Mouse (Mus musculus) lung, postnatal 0 days (tissue): ENCODE results near the gene Pgghg. TPM values are rescaled to one million over a fixed set of nuclear protein-coding genes. Genes with fewer than 3 reads are reported as not detected.
A peak's percentile ranks its signal among the peaks of the same experiment; 100 is the strongest.

Experiments used
- ATAC-seq: fragments of 200-750 bp; cut with Nextera tagmentation; 2 replicates; pipeline ENCODE4 v1.8.0; 2017; ENCODE audit warnings: moderate library complexity
- DNase-seq: peaks from one replicate; pipeline ENCODE4 v3.0.0-alpha.2; 2016; ENCODE audit warnings: low spot score
- H3K27ac ChIP-seq: fragments of 300-500 bp; sonication (generic); 2 replicates; pipeline ENCODE4 v1.5.1; 2014; ENCODE audit warnings: antibody characterized with exemption, mild to moderate bottlenecking, low read length, mixed read lengths
- H3K27me3 ChIP-seq: fragments of 300-500 bp; sonication (generic); replicated peaks from 2 replicates; pipeline ENCODE4 v1.6.1; 2014; ENCODE audit warnings: low read length, mixed read lengths; ENCODE audit not compliant: insufficient read depth
- H3K36me3 ChIP-seq: fragments of 300-500 bp; sonication (generic); 2 replicates; pipeline ENCODE4 v1.6.1; 2014; ENCODE audit warnings: low read length, mixed read lengths; ENCODE audit not compliant: insufficient read depth
- H3K4me1 ChIP-seq: fragments of 300-500 bp; sonication (generic); 2 replicates; pipeline ENCODE4 v1.6.1; 2014; ENCODE audit warnings: antibody characterized with exemption, low read depth, low read length, mixed read lengths; ENCODE audit not compliant: insufficient read depth
- H3K4me2 ChIP-seq: fragments of 300-500 bp; sonication (generic); replicated peaks from 2 replicates; pipeline ENCODE4 v1.6.1; 2014; ENCODE audit warnings: low read depth, mild to moderate bottlenecking, low read length, moderate library complexity, mixed read lengths
- H3K4me3 ChIP-seq: fragments of 300-500 bp; sonication (generic); 2 replicates; pipeline ENCODE4 v1.5.1; 2014; ENCODE audit warnings: low read depth, low read length
- H3K9ac ChIP-seq: fragments of 300-500 bp; sonication (generic); replicated peaks from 2 replicates; pipeline ENCODE4 v1.6.1; 2014; ENCODE audit warnings: low read depth, mild to moderate bottlenecking
- H3K9me3 ChIP-seq: fragments of 300-500 bp; sonication (generic); 2 replicates; pipeline ENCODE4 v1.6.1; 2016; ENCODE audit warnings: low read length, mixed read lengths
- CTCF ChIP-seq: IDR thresholded peaks from 2 replicates; pipeline ENCODE4 v1.5.1; 2016; ENCODE audit warnings: antibody characterized with exemption, mild to moderate bottlenecking
- EP300 ChIP-seq: IDR thresholded peaks from 2 replicates; pipeline ENCODE4 v1.6.1; 2016; ENCODE audit warnings: antibody characterized with exemption, mild to moderate bottlenecking, control low read depth
- WGBS: fragments of 180-500 bp; shearing (Covaris S2); extraction: QIAGEN DNeasy Blood & Tissue Kit; methylation state at CpG from one replicate; pipeline ENCODE4 v1.1.7; 2014; 5-methylcytosine and 5-hydroxymethylcytosine counted together
- polyA plus RNA-seq: library from polyadenylated mRNA; unstranded; fragments of >200 nt; fragmentation: Nextera tagmentation; extraction: Ambion mirVana; gene quantifications from 2 replicates; pipeline ENCODE4 v1.2.1, GENCODE M21; 2015

The Pgghg gene
- polyA plus RNA-seq, 1 experiment from 2014 or later, result 12.7 TPM

DNA sequence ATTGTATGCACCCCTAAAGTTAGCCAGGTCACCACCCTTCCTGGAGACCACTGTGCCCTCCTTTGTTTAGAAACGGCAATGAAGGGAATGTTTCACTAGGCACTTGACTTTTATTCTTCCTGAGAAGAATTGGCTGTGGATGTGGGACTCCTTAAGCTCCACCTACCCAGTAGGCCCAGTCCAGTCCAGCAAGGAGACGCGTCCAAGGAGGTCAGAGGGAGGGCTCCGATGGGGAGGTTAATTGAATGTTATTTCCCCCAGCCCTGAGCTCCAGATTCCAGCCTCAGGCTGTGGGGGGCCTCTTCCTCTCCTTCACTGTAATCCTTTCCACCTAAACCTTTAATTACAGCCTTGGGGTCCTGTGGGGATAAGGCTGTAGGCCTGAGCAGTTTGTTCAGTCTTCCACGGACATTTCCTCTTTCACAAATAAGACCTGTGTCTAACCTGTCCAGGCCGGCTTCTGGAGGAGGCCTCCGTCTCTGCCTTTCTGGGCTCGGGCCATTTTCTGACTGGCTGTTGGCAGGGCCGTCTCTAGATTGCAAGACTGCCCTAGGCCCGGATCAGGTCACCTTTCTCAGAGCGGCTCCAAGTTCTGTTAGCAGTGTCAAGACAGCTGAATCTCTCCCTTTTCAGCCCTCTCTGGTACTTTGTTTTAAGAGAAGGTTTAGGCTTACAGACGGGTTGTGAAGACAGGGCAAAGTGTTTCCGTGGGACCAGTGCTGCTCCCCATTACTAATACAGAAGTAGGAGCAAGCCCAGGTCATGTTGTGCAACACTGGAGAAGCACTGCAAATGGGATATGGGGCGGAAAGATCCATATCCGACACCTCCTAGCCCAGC, 38.9 kb upstream of the Pgghg start:
- Histone ChIP-seq H3K9ac (no peak overlapping the region), H3K4me2 (no peak overlapping the region), H3K4me3 (no peak overlapping the region), H3K27me3 (no peaks in the 10 kb centered on the region), H3K4me1 (no peaks in the 10 kb centered on the region), H3K36me3 (peaks cover 11% of the 10 kb centered on the region), H3K9me3 (no peaks in the 10 kb centered on the region), H3K27ac (no peak overlapping the region)
- TF ChIP-seq EP300 (no peak), CTCF (no peak)
- ATAC-seq, result no peak
- 76% methylated on average over 15 of the region's 15 CpGs for WGBS
- DNase-seq, result peak; percentile 6

DNA sequence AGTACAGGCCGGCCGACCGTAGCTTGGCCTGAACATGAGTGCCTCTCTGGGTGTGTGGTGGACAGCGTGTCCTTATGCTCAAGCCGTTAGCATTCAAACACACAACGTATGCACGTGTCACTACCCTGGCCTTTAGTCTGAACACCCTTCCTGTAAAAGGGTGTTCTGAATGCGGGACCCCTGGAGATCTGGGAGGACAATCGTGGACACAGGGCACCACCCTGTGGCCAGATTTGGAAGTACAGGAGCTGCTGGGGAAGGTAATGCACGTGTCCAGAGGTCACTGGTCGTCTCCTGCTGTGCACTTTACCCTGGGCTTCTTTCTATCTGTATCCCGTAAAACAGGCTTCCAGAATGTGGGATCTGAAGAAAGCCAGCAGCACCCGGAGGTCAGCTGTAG, 38.0 kb upstream of the Pgghg start:
- no peak for TF ChIP-seq EP300
- peak; percentile 95 for TF ChIP-seq CTCF
- H3K9me3 ChIP-seq, result no peaks in the 10 kb centered on the region
- 19% methylated on average over 13 of the region's 13 CpGs for WGBS
- H3K4me3 ChIP-seq, result no peak overlapping the region
- H3K4me1 ChIP-seq, result no peaks in the 10 kb centered on the region
- no peaks in the 10 kb centered on the region for H3K27me3 ChIP-seq
- no peak overlapping the region for H3K27ac ChIP-seq
- no peak overlapping the region for H3K9ac ChIP-seq
- H3K4me2 ChIP-seq, result no peak overlapping the region
- ATAC-seq, result peak; percentile 62
- peak; percentile 69 for DNase-seq
- H3K36me3 ChIP-seq, result peaks cover 3% of the 10 kb centered on the region

DNA sequence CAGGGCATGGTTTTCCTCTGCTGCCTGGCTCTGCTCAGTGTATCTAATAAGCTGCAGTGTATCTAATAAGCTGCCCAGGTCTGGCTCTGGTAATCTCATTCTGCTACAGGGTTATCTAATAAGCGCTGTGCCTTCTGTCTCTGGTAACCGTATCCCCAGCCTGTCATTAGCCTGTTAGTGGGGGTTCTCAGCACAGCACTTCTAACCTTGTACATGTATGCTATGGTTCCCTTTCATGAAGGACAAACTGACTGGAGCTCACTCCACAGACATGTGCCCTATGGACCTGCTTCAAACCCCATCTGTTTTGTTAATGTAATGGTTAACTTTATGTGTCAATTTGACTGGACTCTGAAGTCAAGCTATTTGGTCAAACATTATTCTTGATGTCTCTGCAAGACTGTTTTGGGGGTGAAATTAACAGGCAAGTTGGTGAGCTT, 35.5 kb upstream of the Pgghg start:
- ATAC-seq (no peak), DNase-seq (no peak)
- H3K4me3 ChIP-seq, result no peak overlapping the region
- no peaks in the 10 kb centered on the region for H3K27me3 ChIP-seq
- H3K4me1 ChIP-seq, result no peaks in the 10 kb centered on the region
- WGBS, result 94% methylated on average over 2 of the region's 2 CpGs
- H3K4me2 ChIP-seq, result no peak overlapping the region
- no peaks in the 10 kb centered on the region for H3K36me3 ChIP-seq
- no peak overlapping the region for H3K9ac ChIP-seq
- no peaks in the 10 kb centered on the region for H3K9me3 ChIP-seq
- TF ChIP-seq EP300 (no peak), CTCF (no peak)
- no peak overlapping the region for H3K27ac ChIP-seq

DNA sequence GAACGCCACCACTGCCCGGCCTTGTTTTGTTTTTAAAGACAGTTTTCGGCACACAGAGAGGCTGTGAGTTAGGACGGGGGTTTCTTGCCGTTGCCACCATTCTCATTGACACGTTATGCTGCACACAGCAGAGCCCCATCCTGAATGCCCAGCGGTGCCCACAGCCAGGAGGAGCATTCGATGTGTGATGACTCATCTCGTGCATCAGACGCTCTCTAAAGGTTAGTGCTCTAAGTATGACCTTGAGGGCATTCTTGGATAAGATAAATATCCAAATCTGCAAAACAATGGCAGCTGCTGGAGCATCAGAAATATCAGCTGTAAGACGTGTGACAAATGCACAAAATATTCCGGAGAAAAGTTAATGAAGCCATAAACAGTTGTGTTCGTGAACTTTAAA, 34.1 kb upstream of the Pgghg start:
- no peaks in the 10 kb centered on the region for H3K36me3 ChIP-seq
- no peak overlapping the region for H3K4me3 ChIP-seq
- WGBS, result 73% methylated on average over 13 of the region's 13 CpGs
- no peak overlapping the region for H3K4me2 ChIP-seq
- H3K9ac ChIP-seq, result no peak overlapping the region
- H3K27me3 ChIP-seq, result no peaks in the 10 kb centered on the region
- H3K4me1 ChIP-seq, result no peaks in the 10 kb centered on the region
- no peak overlapping the region for H3K27ac ChIP-seq
- ATAC-seq, result no peak
- no peak for DNase-seq
- TF ChIP-seq CTCF (no peak), EP300 (no peak)
- H3K9me3 ChIP-seq, result no peaks in the 10 kb centered on the region

DNA sequence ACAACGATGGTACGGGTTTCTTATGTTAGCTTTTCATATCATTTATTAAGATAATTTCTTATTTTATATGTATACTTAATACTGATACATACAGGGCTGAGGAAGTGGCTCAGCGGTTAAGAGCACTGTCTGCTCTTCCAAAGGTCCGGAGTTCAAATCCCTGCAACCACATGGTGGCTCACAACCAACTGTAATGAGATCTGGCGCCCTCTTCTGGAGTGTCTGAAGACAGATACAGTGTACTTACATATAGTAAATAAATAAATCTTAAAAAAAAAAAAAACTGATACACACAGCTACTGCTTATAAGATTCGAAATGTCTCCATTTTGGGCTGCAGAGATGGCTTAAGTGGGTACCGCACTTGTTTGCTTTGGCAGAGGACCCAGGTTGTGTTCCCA, 33.5 kb upstream of the Pgghg start:
- Histone ChIP-seq H3K4me2 (no peak overlapping the region), H3K4me1 (no peaks in the 10 kb centered on the region), H3K36me3 (no peaks in the 10 kb centered on the region), H3K4me3 (no peak overlapping the region), H3K27ac (no peak overlapping the region), H3K9ac (no peak overlapping the region), H3K27me3 (no peaks in the 10 kb centered on the region), H3K9me3 (no peaks in the 10 kb centered on the region)
- DNase-seq (no peak), ATAC-seq (no peak)
- peak; percentile 35; the same call in 1 of the 2 replicates for TF ChIP-seq CTCF
- TF ChIP-seq EP300, result no peak
- WGBS, result 78% methylated on average over 7 of the region's 7 CpGs

DNA sequence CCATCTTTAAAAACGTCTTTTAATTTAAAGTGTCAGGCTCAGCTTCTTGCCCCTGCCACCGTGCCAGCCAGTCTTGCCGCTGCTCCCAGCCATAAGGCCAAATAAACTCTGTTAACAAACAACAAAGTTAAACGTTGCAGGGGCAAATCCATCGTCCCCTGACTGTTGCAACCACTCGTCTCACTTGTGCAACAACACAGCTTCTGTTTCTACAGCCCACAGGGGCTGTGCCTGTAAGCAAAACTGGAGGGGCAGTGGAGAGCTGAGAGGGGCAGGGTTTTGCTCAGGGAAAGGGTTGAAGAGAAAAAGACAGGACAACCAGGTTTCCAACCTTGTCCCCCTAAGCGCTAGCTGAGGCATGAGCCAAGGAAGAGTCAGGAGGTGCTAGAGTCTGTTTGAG, 33.0 kb upstream of the Pgghg start:
- H3K4me1 ChIP-seq, result no peaks in the 10 kb centered on the region
- ATAC-seq, result peak; percentile 63
- 38% methylated on average over 7 of the region's 7 CpGs for WGBS
- H3K36me3 ChIP-seq, result no peaks in the 10 kb centered on the region
- H3K27me3 ChIP-seq, result no peaks in the 10 kb centered on the region
- H3K9me3 ChIP-seq, result no peaks in the 10 kb centered on the region
- DNase-seq, result peak; percentile 68
- no peak overlapping the region; the same call in 1 of the 2 replicates for H3K4me2 ChIP-seq
- H3K9ac ChIP-seq, result no peak overlapping the region
- no peak overlapping the region for H3K27ac ChIP-seq
- no peak overlapping the region for H3K4me3 ChIP-seq
- TF ChIP-seq CTCF (no peak), EP300 (peak; percentile 18; the same call in 1 of the 2 replicates)
